Mouse (Mus musculus): ENCODE data around the gene Slpi.

- no peak for TF ChIP-seq GATA1 (IDR thresholded peaks at IDR 0.05; ENCODE audit: low read length)
- TF ChIP-seq TAL1 (IDR thresholded peaks at IDR 0.05; ENCODE audit: low read length): no peak
These were observed 41.2 kb upstream of the Slpi start for GRCm38 (mm10) chr2:164429881-164430615.

Data from erythroblast, embryonic 14.5 days (primary cell).